Mouse (Mus musculus): Measurements from ENCODE around the gene Shank2. TPM values are rescaled to one million over a fixed set of nuclear protein-coding genes. Genes with fewer than 3 reads are reported as not detected.

Gene Shank2
- polyA plus RNA-seq, 1 experiment from 2014 or later = not detected

DNA sequence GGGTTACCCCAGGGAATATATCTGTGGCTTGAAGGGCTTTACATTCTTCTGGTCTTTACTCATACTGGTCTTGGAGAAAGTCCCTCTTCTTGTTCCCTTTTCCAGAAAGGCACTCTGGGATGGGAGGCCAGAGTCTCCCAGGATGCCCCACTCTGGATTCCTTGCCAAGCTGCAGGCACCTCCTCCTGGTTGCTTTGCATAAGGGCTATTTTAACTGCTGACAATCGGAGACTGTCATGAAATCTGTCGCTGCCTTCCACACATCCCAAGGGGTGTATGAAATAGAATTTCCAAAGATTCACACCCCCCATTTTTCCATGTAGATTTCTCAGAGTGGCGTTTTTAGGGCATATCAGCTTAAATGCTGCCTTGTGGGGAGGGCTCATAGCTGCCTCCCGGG lies 249.1 kb downstream of the Shank2 start:
- WGBS (ENCODE audit: missing documents) = 77% methylated on average over 4 of the region's 4 CpGs
- no peaks in the 10 kb centered on the region for H3K36me3 ChIP-seq (ENCODE audit: inconsistent target)
- no peak overlapping the region for H3K4me3 ChIP-seq (ENCODE audit: inconsistent target)
- H3K27ac ChIP-seq = no peak overlapping the region
- no peaks in the 10 kb centered on the region for H3K79me2 ChIP-seq (ENCODE audit: inconsistent target)

DNA sequence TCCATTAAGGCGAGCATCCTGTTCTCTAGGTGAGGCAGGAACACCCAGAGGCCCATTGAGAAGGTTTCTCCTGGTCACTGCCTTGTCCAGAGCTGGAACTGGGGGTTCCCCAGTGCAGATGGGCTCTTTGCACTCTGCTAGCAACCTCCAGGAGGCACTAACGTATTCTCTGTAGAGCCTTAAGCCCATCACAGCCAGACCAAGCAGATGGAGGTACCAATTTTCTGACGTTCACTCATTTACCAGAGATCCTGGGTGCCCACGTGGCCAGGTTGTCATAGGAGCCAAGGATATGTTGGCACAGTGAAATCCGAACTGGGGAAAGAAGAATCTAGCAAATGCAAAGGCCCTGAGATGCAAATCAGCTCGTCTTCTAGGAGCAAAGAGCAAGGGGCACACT lies 249.5 kb downstream of the Shank2 start:
- H3K27ac ChIP-seq = no peak overlapping the region
- no peaks in the 10 kb centered on the region for H3K36me3 ChIP-seq (ENCODE audit: inconsistent target)
- no peaks in the 10 kb centered on the region for H3K79me2 ChIP-seq (ENCODE audit: inconsistent target)
- 49% methylated on average over 6 of the region's 6 CpGs for WGBS (ENCODE audit: missing documents)
- no peak overlapping the region for H3K4me3 ChIP-seq (ENCODE audit: inconsistent target)

DNA sequence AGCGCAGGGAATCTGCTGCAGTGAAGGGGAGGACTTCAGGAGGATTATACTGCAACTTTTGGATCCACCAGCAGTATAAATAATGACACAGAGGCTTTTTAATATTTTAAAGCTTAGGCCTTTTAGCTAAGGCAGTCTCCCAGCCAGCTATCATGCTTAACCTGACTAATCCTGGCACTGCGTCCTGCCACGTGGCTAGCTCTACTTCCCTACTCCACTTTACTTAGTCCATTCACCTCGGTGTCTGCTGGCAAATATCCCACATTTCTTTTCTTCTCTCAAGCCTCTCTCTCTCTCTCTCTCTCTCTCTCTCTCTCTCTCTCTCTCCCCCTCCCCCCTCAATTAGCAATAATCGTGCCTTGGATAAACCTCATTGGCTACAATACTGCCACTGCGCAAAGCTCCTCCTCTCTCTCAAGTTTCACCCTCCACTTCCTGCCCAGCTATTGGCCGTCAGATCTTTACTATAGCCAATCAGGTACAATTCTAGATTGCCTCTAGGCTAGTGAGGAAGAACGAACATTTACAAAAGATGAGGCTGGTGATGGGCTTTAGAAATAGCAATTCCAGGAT lies 253.0 kb downstream of the Shank2 start:
- WGBS (ENCODE audit: missing documents) = 30% methylated on average over 8 of the region's 8 CpGs
- H3K27ac ChIP-seq = no peak overlapping the region

DNA sequence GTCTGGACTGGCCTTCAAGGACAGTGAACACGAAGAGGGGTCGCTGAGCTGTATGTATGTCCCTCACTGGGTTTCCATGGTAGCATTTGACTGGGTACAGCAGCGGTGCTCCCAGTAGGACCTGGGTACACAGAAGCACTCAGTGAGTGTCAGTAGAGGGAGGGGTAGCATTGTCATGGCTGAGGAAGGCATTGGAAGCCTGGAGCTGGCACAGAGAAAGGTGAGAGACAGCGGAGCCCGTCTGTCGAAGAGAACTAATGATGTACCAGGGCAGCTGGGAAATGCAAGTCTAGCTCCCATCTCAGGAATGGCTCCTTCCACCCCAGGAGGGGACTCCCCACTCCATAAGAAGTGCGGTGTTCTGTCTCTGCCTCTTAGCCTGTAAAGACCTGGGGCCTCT lies 256.1 kb downstream of the Shank2 start:
- H3K36me3 ChIP-seq (ENCODE audit: inconsistent target) = no peaks in the 10 kb centered on the region
- H3K79me2 ChIP-seq (ENCODE audit: inconsistent target) = no peaks in the 10 kb centered on the region
- no peak overlapping the region for H3K4me3 ChIP-seq (ENCODE audit: inconsistent target)
- 75% methylated on average over 7 of the region's 7 CpGs for WGBS (ENCODE audit: missing documents)
- H3K27ac ChIP-seq = no peak overlapping the region

More for the DNA sequence above, 253.0 kb downstream of the Shank2 start:
- no peaks in the 10 kb centered on the region for H3K79me2 ChIP-seq (ENCODE audit: inconsistent target)
- H3K36me3 ChIP-seq (ENCODE audit: inconsistent target) = no peaks in the 10 kb centered on the region
- H3K4me3 ChIP-seq (ENCODE audit: inconsistent target) = no peak overlapping the region

DNA sequence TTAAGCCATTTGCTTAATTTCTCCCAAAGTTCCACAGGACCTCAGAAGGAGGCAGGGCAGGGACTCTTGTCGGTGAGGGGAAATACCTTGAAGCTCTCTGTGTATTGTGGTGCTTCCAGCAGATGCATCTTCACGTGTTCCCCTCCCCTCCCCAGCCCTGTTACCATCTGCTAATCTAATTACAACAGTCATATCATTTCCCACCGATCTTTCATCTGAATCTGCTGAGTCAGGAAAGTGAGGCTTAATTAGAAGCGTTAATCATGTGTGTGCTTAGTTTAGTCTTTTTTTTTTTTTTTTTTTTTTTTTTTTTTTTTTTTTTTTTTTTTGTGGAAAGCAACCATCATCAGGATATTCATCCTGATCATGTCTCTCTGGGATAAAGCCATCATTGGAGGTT lies 256.6 kb downstream of the Shank2 start:
- 46% methylated on average over 3 of the region's 4 CpGs for WGBS (ENCODE audit: missing documents)
- Histone ChIP-seq H3K36me3 (ENCODE audit: inconsistent target) (no peaks in the 10 kb centered on the region), H3K79me2 (ENCODE audit: inconsistent target) (no peaks in the 10 kb centered on the region), H3K27ac (no peak overlapping the region), H3K4me3 (ENCODE audit: inconsistent target) (no peak overlapping the region)

DNA sequence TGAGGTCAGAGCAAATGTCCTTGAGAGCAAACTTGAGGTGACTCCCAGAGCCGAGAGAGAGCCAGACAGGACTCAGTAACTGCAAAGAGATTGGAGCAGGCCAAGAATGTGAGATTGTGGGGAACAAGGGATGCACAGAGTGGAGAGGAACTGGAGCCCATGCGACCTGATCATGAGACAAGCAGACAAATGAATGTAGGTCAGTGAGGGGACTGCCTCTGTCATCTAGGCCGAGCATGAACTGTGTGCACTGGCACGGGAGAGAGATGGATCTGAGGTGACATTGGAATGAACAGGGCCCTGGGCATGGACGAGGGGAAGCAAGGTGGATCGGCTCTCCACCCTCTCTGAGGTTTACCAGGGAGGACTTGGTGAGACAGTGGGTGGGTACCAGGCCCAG lies 260.9 kb downstream of the Shank2 start:
- H3K79me2 ChIP-seq (ENCODE audit: inconsistent target) = no peaks in the 10 kb centered on the region
- no peak overlapping the region for H3K4me3 ChIP-seq (ENCODE audit: inconsistent target)
- H3K36me3 ChIP-seq (ENCODE audit: inconsistent target) = no peaks in the 10 kb centered on the region
- 76% methylated on average over 6 of the region's 6 CpGs for WGBS (ENCODE audit: missing documents)
- H3K27ac ChIP-seq = no peak overlapping the region

DNA sequence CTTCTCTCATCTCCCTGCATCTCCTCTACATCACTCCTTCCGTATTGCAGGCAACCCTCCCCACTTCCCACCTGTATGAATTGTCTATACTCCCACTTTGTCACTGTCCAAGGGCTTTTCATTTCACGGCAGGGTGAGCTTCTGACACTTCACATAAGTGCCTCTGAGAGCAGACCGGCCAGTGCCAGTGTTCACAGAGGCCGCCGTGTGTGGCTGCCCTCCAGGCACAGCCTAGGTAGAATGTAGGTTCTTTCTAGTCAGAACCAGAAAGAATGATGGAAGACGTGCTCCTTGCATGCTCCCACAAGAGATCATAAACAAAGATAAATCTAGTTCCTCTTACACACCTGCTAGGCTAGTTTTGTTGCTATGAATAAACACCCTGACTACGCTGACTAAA lies 265.0 kb downstream of the Shank2 start:
- 62% methylated on average over 7 of the region's 7 CpGs for WGBS (ENCODE audit: missing documents)
- H3K4me3 ChIP-seq (ENCODE audit: inconsistent target) = no peak overlapping the region

DNA sequence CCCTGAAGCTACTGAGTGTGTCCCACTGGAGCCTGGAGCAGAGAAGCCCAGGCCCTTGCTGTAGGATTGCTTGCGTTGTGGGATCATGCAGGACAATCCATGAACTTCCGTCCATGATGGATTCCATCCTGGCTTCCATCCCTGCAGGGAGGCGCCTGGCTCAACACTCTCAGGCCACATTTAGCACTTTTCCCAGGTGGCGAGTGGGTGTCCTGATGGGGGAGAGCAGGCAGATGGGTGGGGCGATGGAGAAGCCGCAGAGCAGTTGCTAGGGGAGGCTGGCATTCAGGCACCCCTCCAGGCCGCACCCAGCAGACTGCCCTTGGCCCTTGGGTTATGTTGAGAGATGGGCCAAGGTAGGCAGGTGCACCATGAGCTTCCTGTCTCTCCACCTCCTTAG lies 266.6 kb downstream of the Shank2 start:
- 81% methylated on average over 7 of the region's 7 CpGs for WGBS (ENCODE audit: missing documents)
- H3K4me3 ChIP-seq (ENCODE audit: inconsistent target) = no peak overlapping the region

More for the DNA sequence above, 265.0 kb downstream of the Shank2 start:
- H3K36me3 ChIP-seq (ENCODE audit: inconsistent target) = no peaks in the 10 kb centered on the region
- H3K79me2 ChIP-seq (ENCODE audit: inconsistent target) = no peaks in the 10 kb centered on the region
- no peak overlapping the region for H3K27ac ChIP-seq

DNA sequence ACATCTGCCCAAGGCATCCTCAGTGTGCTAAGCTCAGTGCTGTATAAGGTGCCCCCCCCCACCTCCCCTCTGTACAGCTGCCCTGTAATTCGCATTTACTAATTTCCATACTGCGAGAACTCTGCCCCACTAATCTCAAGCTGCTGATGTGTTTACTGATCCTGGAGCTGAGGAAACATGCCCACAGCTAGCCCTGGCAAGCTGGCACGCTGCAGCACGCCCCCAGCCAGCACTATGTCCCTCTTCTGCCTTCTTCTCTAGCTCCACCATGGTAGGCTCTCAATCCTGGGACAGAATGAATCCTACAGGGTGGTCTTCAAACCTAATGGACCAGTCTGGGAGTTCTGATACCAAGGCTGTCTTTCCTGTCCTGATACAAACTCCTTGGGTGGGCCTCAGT lies 267.1 kb downstream of the Shank2 start:
- no peak overlapping the region for H3K4me3 ChIP-seq (ENCODE audit: inconsistent target)
- H3K36me3 ChIP-seq (ENCODE audit: inconsistent target) = no peaks in the 10 kb centered on the region
- 83% methylated on average over 4 of the region's 4 CpGs for WGBS (ENCODE audit: missing documents)
- no peak overlapping the region for H3K27ac ChIP-seq
- no peaks in the 10 kb centered on the region for H3K79me2 ChIP-seq (ENCODE audit: inconsistent target)

More for the DNA sequence above, 266.6 kb downstream of the Shank2 start:
- no peaks in the 10 kb centered on the region for H3K79me2 ChIP-seq (ENCODE audit: inconsistent target)
- H3K27ac ChIP-seq = no peak overlapping the region
- no peaks in the 10 kb centered on the region for H3K36me3 ChIP-seq (ENCODE audit: inconsistent target)

DNA sequence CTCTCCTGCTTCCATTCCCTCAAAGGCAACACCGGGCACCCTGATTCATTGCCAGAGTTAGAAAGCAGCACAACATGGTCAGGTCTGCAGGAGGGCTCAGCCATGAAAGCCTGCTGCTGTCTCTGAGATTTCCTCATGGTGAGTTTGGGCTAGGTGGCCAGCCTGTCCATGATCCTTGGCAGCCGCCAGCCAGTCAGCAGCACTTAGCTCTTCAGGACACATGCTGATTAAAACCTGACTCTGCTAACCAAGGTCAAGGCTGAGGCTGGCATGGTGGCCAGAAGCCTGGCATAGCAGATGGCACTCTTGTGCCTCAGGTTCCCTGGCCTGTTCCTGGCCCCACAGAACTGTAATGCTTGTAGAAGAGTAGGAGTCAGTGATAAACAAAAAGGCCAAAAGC lies 269.3 kb downstream of the Shank2 start:
- Histone ChIP-seq H3K4me3 (ENCODE audit: inconsistent target) (no peak overlapping the region), H3K79me2 (ENCODE audit: inconsistent target) (no peaks in the 10 kb centered on the region), H3K36me3 (ENCODE audit: inconsistent target) (no peaks in the 10 kb centered on the region), H3K27ac (no peak overlapping the region)
- 92% methylated on average over 2 of the region's 2 CpGs for WGBS (ENCODE audit: missing documents)

DNA sequence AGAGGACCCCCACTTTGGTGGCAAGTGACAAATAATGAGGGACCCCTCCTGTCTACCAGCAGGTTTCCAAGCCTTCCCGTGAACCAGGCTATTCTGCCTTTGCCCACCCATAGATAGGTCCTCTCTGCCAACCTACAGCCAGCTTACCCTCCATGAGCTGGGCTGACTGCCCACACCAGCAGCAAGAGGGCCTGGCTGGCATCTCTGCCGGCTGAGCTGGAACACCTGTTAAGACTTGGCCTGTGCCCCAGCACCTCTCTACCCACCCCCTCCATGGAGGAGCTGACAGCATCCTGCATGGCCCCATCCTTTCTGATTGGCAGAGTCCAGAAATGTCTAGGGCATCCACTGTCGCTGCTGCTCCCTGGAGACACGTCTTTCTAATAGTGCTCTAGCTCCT lies 277.0 kb downstream of the Shank2 start:
- H3K4me3 ChIP-seq (ENCODE audit: inconsistent target) = no peak overlapping the region
- H3K36me3 ChIP-seq (ENCODE audit: inconsistent target) = no peaks in the 10 kb centered on the region
- no peaks in the 10 kb centered on the region for H3K79me2 ChIP-seq (ENCODE audit: inconsistent target)
- 88% methylated on average over 4 of the region's 4 CpGs for WGBS (ENCODE audit: missing documents)
- H3K27ac ChIP-seq = no peak overlapping the region

DNA sequence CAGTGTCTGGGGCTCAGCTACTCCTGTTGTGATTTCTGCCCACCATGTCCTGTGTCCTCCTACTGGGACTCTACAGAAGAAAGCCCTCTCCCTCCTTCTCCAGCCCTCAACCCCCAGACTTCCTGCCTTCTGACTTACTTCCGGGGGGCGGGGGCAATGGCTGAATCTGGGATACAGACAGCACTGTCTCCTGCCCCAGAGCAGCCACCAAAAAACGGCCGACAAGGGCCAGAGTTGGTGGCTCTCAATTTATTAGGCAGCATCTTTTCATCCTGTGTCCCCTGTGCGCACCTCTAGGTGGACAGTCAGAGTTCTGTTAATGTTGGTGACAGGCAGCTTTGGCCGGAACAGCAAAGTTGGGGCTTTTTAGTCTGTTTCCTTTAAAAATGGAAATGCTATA lies 282.0 kb downstream of the Shank2 start:
- Histone ChIP-seq H3K4me3 (ENCODE audit: inconsistent target) (no peak overlapping the region), H3K36me3 (ENCODE audit: inconsistent target) (no peaks in the 10 kb centered on the region), H3K79me2 (ENCODE audit: inconsistent target) (no peaks in the 10 kb centered on the region), H3K27ac (no peak overlapping the region)
- WGBS (ENCODE audit: missing documents) = 5% methylated on average over 6 of the region's 6 CpGs

DNA sequence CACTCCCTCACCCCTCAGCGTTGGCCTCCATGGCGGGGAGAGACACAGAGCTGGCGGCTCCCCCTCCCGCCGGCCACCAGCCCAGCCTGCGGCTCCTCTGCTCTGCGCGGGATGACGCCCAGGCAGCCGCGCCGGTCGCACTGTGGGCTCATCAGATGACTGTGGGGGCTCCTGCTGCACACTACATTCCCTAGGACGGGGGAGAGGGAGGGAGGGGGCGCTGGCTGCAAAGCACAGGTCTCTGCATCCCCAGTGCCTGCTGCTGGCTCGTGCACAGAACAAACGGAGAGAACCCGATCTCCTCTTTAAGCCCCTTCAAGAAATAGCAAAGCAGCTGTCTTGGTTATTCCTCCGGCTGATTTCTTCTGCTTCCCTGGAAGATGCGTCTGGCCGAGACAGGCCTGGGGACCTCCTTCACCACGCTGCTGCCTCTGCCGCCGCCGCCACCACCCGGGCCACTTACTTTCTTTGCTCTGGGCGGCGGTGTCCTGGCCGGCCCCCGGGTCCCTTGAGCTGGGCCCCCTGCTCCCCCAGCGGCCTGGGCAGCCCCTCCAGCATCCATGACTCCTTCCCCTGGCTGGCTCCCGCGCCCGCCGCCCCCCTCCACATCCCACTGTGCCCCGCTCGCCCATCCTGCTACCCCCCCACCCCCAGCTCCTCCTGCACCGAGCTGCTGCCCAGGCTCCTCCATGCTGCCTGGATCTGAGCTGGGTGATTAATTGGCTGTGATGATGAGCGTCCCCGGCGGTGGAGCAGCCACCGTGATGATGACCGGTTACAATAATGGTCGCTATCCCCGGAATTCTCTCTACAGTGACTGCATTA lies 282.7 kb downstream of the Shank2 start:
- H3K79me2 ChIP-seq (ENCODE audit: inconsistent target) = no peaks in the 10 kb centered on the region
- 5% methylated on average over 39 of the region's 45 CpGs for WGBS (ENCODE audit: missing documents)
- H3K36me3 ChIP-seq (ENCODE audit: inconsistent target) = no peaks in the 10 kb centered on the region
- H3K27ac ChIP-seq = no peak overlapping the region
- H3K4me3 ChIP-seq (ENCODE audit: inconsistent target) = no peak overlapping the region

DNA sequence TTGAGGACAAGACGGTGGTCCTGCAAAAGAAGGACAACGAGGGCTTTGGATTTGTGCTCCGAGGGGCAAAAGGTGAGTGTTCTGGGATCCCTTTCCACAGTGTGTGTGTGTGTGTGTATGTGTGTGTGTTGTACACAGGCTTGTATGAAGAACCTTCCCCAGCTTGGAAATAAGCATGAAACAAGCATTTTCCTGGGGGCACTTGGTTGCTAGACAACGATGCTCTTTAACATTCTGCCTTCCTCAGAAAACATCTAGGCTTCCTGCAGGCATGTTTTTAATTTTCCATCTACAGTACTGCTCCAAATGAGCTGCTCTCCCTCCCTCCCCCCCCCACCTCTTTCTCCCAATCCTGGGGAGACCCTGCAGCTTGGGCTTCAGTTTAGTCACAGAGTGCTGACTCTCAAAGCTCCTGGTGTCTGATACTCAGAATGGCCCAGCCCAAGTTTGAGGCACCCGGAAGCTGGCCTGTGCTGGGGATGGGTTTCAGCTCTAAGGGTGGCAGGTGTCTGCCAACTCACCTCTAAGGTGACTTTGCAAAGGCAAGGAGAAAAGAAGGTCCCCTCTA lies 283.4 kb downstream of the Shank2 start:
- 47% methylated on average over 5 of the region's 5 CpGs for WGBS (ENCODE audit: missing documents)
- H3K36me3 ChIP-seq (ENCODE audit: inconsistent target) = no peaks in the 10 kb centered on the region
- no peak overlapping the region for H3K27ac ChIP-seq
- no peaks in the 10 kb centered on the region for H3K79me2 ChIP-seq (ENCODE audit: inconsistent target)
- no peak overlapping the region for H3K4me3 ChIP-seq (ENCODE audit: inconsistent target)

DNA sequence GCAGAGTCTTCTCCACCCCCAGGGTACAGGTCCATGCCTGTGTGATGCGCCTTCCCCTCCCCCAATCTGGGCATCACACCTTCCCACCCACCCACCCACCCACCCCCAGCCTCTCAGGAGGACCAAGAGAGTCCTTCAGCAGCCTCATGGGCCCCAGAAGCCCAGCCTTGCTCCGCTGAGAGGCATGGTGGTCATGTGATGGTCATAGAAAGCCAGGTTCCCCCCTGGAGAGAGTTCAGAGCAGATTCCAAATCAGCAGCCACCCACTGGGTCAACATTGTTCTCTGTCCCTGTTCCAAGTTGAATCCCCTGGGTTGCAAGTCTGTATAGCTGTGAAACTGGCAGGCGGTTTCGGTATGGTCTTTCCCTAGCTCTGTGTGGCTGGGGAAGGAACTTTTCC lies 284.2 kb downstream of the Shank2 start:
- Histone ChIP-seq H3K36me3 (ENCODE audit: inconsistent target) (no peaks in the 10 kb centered on the region), H3K27ac (no peak overlapping the region), H3K4me3 (ENCODE audit: inconsistent target) (no peak overlapping the region), H3K79me2 (ENCODE audit: inconsistent target) (no peaks in the 10 kb centered on the region)
- 75% methylated on average over 4 of the region's 4 CpGs for WGBS (ENCODE audit: missing documents)
